Mouse (Mus musculus) ES-E14 (cell line): Measurements from ENCODE around the gene Zfp951. TPM values are rescaled to one million over a fixed set of nuclear protein-coding genes. Genes with fewer than 3 reads are reported as not detected.
"Not testable (repeated sequence)": the region's sequence is repeated elsewhere in the genome, so short reads cannot be mapped to it uniquely, and the experiment has no call there.

ENCODE experiments used
- DNase-seq: peaks from one replicate; pipeline ENCODE4 v3.0.0-alpha.2; 2013; ENCODE audit warnings: low read depth, low spot score
- H3K27ac ChIP-seq: 2 replicates; pipeline ENCODE4 v1.5.1; 2012; ENCODE audit warnings: low read depth, mild to moderate bottlenecking, low read length, moderate library complexity, mixed read lengths; ENCODE audit not compliant: poor library complexity, insufficient read depth, severe bottlenecking
- H3K36me3 ChIP-seq: 2 replicates; pipeline ENCODE4 v1.6.1; 2012; ENCODE audit warnings: mild to moderate bottlenecking, low read length, moderate library complexity, mixed read lengths; ENCODE audit not compliant: control insufficient read depth, poor library complexity, insufficient read depth, severe bottlenecking
- H3K4me1 ChIP-seq, 2 experiments: fragments of 150-350 bp in 1 of 2; sonication (generic) in 1 of 2; 2 replicates each; pipeline ENCODE4 v1.6.1; 2012; ENCODE audit warnings: low read length in 2 of 2, mild to moderate bottlenecking in 1 of 2, mixed read lengths in 1 of 2; ENCODE audit not compliant: control insufficient read depth in 2 of 2, insufficient read depth in 2 of 2, poor library complexity in 1 of 2
- H3K4me3 ChIP-seq, 2 experiments: fragments of 150-350 bp in 1 of 2; sonication (generic) in 1 of 2; 2 replicates each; pipeline ENCODE4 v1.5.1; 2012; ENCODE audit warnings: low read length in 2 of 2, low read depth in 1 of 2, mild to moderate bottlenecking in 1 of 2, mixed read lengths in 1 of 2; ENCODE audit not compliant: insufficient read depth in 1 of 2, poor library complexity in 1 of 2, severe bottlenecking in 1 of 2
- H3K9ac ChIP-seq: 2 replicates; pipeline ENCODE4 v1.6.1; 2012; ENCODE audit warnings: low read depth, mild to moderate bottlenecking, low read length, mixed read lengths; ENCODE audit not compliant: poor library complexity, insufficient read depth, severe bottlenecking
- H3K9me3 ChIP-seq: fragments of 150-350 bp; sonication (generic); 2 replicates; pipeline ENCODE4 v1.6.1; 2012; ENCODE audit warnings: low read depth, mild to moderate bottlenecking, low read length; ENCODE audit not compliant: control insufficient read depth, insufficient read depth
- CHD2 ChIP-seq: IDR thresholded peaks from 2 replicates; pipeline ENCODE4 v1.6.1; 2014; ENCODE audit warnings: mild to moderate bottlenecking, low read depth, low read length, inconsistent platforms
- HCFC1 ChIP-seq: IDR thresholded peaks from 2 replicates; pipeline ENCODE4 v1.6.1; 2012; ENCODE audit warnings: low read length, inconsistent platforms, borderline replicate concordance; ENCODE audit not compliant: insufficient read depth
- MAFK ChIP-seq: IDR thresholded peaks from 2 replicates; pipeline ENCODE4 v1.6.1; 2014; ENCODE audit warnings: mild to moderate bottlenecking, low read depth, low read length, inconsistent platforms; ENCODE audit not compliant: insufficient read depth
- ZC3H11A ChIP-seq: IDR thresholded peaks from 2 replicates; pipeline ENCODE4 v1.6.1; 2012; ENCODE audit warnings: low read depth, mild to moderate bottlenecking, inconsistent platforms, low read length, borderline replicate concordance
- ZNF384 ChIP-seq: IDR thresholded peaks from 2 replicates; pipeline ENCODE4 v1.6.1; 2012; ENCODE audit warnings: low read depth, low read length, inconsistent platforms
- in situ Hi-C, 2 experiments: fragments of 600-800 bp; cut with MboI; formaldehyde crosslinking; loops; one replicate each; pipeline ENCODE4 v1.15.1; 2025; ENCODE audit warnings: low sequenced_read_pairs in 2 of 2, inconsistent platforms in 1 of 2; ENCODE audit not compliant: unreplicated experiment in 2 of 2
- total RNA-seq: library from RNA; depleted of rRNA; stranded (reverse); fragments of 300-350 nt; gene quantifications from 2 replicates; pipeline ENCODE4 v1.2.3, GENCODE M21; 2012; rRNA removed

Gene Zfp951
- total RNA-seq = 10.4 and 23.5 TPM in 2 replicates

GRCm38 (mm10) chr5:104859962-104860525 is at the start of gene Zfp951:
Gene Zfp951 (minus strand): TSS chr5:104860070.
- H3K36me3 ChIP-seq, H3K4me1 ChIP-seq, H3K9me3 ChIP-seq, in situ Hi-C loops: not testable (repeated sequence)
- DNase-seq = peak; percentile 17
- TF ChIP-seq CHD2 = peak; percentile 84
- Histone ChIP-seq H3K27ac (peak within 1 kb of the TSS; percentile 58; the same call in 1 of the 2 replicates), H3K4me3 (peak within 1 kb of the TSS; percentile 59 to 72), H3K9ac (peak within 1 kb of the TSS; percentile 59)

GRCm38 (mm10) chr5:104906556-104906955 is 46.7 kb upstream of the Zfp951 start:
- in situ Hi-C loops, H3K4me3 ChIP-seq, H3K9me3 ChIP-seq, H3K36me3 ChIP-seq, H3K4me1 ChIP-seq, H3K27ac ChIP-seq, H3K9ac ChIP-seq: not testable (repeated sequence)
- peak; percentile 25 for DNase-seq

GRCm38 (mm10) chr5:104859045-104859961 is 567 bp downstream of the Zfp951 start:
- DNase-seq, H3K9me3 ChIP-seq, H3K4me1 ChIP-seq, H3K36me3 ChIP-seq, in situ Hi-C loops: not testable (repeated sequence)
- peak overlapping the region; percentile 59 to 72 for H3K4me3 ChIP-seq
- peak overlapping the region; percentile 59 for H3K9ac ChIP-seq
- H3K27ac ChIP-seq = peak overlapping the region; percentile 58; the same call in 1 of the 2 replicates

- H3K9me3 ChIP-seq, DNase-seq, in situ Hi-C loops, H3K4me3 ChIP-seq, H3K36me3 ChIP-seq, H3K9ac ChIP-seq, H3K4me1 ChIP-seq: not testable (repeated sequence)
- peak overlapping the region; percentile 40; the same call in 1 of the 2 replicates for H3K27ac ChIP-seq
These were observed 5.3 kb downstream of the Zfp951 start for GRCm38 (mm10) chr5:104854546-104854945.

GRCm38 (mm10) chr5:104833330-104833729 is 26.5 kb downstream of the Zfp951 start:
- Histone ChIP-seq H3K9me3 (no peaks in the 10 kb centered on the region), H3K36me3 (no peaks in the 10 kb centered on the region), H3K4me3 (no peak overlapping the region), H3K9ac (no peak overlapping the region), H3K27ac (no peak overlapping the region), H3K4me1 (no peaks in the 10 kb centered on the region)
- no peak for DNase-seq
- in situ Hi-C loops = no loop called here
- TF ChIP-seq MAFK (no peak), ZC3H11A (no peak), ZNF384 (no peak), HCFC1 (no peak), CHD2 (no peak)
